Mouse (Mus musculus) forebrain, embryonic 16.5 days (tissue): ENCODE results near the gene Gm12216. TPM values are rescaled to one million over a fixed set of nuclear protein-coding genes. Genes with fewer than 3 reads are reported as not detected.

Experiments used
- ATAC-seq: fragments of 200-750 bp; cut with Nextera tagmentation; 2 replicates; pipeline ENCODE4 v1.8.0; 2017; ENCODE audit warnings: mild to moderate bottlenecking, moderate library complexity
- H3K27ac ChIP-seq: fragments of 300-500 bp; sonication (generic); 2 replicates; pipeline ENCODE4 v1.5.1; 2014; ENCODE audit warnings: low read length, control low read depth
- H3K27me3 ChIP-seq: fragments of 300-500 bp; sonication (generic); replicated peaks from 2 replicates; pipeline ENCODE4 v1.6.1; 2014; ENCODE audit warnings: low read length; ENCODE audit not compliant: control insufficient read depth, insufficient read depth
- H3K36me3 ChIP-seq: fragments of 300-500 bp; sonication (generic); 2 replicates; pipeline ENCODE4 v1.6.1; 2014; ENCODE audit not compliant: control insufficient read depth, insufficient read depth
- H3K4me1 ChIP-seq: fragments of 300-500 bp; sonication (generic); replicated peaks from 2 replicates; pipeline ENCODE4 v1.6.1; 2014; ENCODE audit warnings: low read length; ENCODE audit not compliant: control insufficient read depth, insufficient read depth
- H3K4me2 ChIP-seq: fragments of 300-500 bp; sonication (generic); 2 replicates; pipeline ENCODE4 v1.6.1; 2014; ENCODE audit warnings: mild to moderate bottlenecking, low read length, control low read depth
- H3K4me3 ChIP-seq: fragments of 300-500 bp; sonication (generic); replicated peaks from 2 replicates; pipeline ENCODE4 v1.5.1; 2014; ENCODE audit warnings: mild to moderate bottlenecking, low read length, control low read depth
- H3K9ac ChIP-seq: fragments of 300-500 bp; sonication (generic); replicated peaks from 2 replicates; pipeline ENCODE4 v1.6.1; 2014; ENCODE audit warnings: low read depth, low read length, control low read depth
- H3K9me3 ChIP-seq: fragments of 300-500 bp; sonication (generic); 2 replicates; pipeline ENCODE4 v1.6.1; 2016; ENCODE audit warnings: low read length; ENCODE audit not compliant: control insufficient read depth
- WGBS: fragments of 180-500 bp; shearing (Covaris S2); extraction: QIAGEN DNeasy Blood & Tissue Kit; methylation state at CpG from one replicate; pipeline ENCODE4 v1.1.7; 2014; 5-methylcytosine and 5-hydroxymethylcytosine counted together
- polyA plus RNA-seq: library from polyadenylated mRNA; unstranded; fragments of >200 nt; fragmentation: Nextera tagmentation; extraction: Ambion mirVana; gene quantifications from 2 replicates; pipeline ENCODE4 v1.2.1, GENCODE M21; 2015

Gene Gm12216
- polyA plus RNA-seq, 1 experiment from 2014 or later = 0.39 TPM

- no peak overlapping the region for H3K4me3 ChIP-seq
- H3K4me2 ChIP-seq = no peak overlapping the region
- no peaks in the 10 kb centered on the region for H3K4me1 ChIP-seq
- no peaks in the 10 kb centered on the region for H3K36me3 ChIP-seq
- no peak for ATAC-seq
- WGBS = 84% methylated on average over 2 of the region's 2 CpGs
- no peak overlapping the region for H3K27ac ChIP-seq
- no peak overlapping the region for H3K9ac ChIP-seq
- no peaks in the 10 kb centered on the region for H3K27me3 ChIP-seq
- H3K9me3 ChIP-seq = no peaks in the 10 kb centered on the region
Observed at GRCm38 (mm10) chr11:53779808-53780207, 79.2 kb downstream of the Gm12216 start.

GRCm38 (mm10) chr11:53778455-53778854, 80.6 kb downstream of the Gm12216 start:
- ATAC-seq = no peak
- Histone ChIP-seq H3K36me3 (no peaks in the 10 kb centered on the region), H3K9ac (no peak overlapping the region), H3K9me3 (no peaks in the 10 kb centered on the region), H3K27ac (no peak overlapping the region), H3K4me2 (no peak overlapping the region), H3K27me3 (no peaks in the 10 kb centered on the region), H3K4me3 (no peak overlapping the region), H3K4me1 (no peaks in the 10 kb centered on the region)
- WGBS = 87% methylated on average over 5 of the region's 5 CpGs

GRCm38 (mm10) chr11:53777736-53778135, 81.3 kb downstream of the Gm12216 start:
- Histone ChIP-seq H3K9ac (no peak overlapping the region), H3K9me3 (no peaks in the 10 kb centered on the region), H3K27me3 (no peaks in the 10 kb centered on the region), H3K27ac (no peak overlapping the region), H3K4me3 (no peak overlapping the region), H3K4me2 (no peak overlapping the region), H3K36me3 (no peaks in the 10 kb centered on the region), H3K4me1 (no peaks in the 10 kb centered on the region)
- no peak for ATAC-seq
- 80% methylated on average over 5 of the region's 5 CpGs for WGBS

- no peak overlapping the region for H3K9ac ChIP-seq
- H3K27me3 ChIP-seq = no peaks in the 10 kb centered on the region; the same call in 1 of the 2 replicates
- no peak for ATAC-seq
- H3K27ac ChIP-seq = no peak overlapping the region
- peaks cover 4% of the 10 kb centered on the region for H3K4me1 ChIP-seq
- H3K9me3 ChIP-seq = no peaks in the 10 kb centered on the region
- no peak overlapping the region for H3K4me3 ChIP-seq
- no peaks in the 10 kb centered on the region for H3K36me3 ChIP-seq
- H3K4me2 ChIP-seq = no peak overlapping the region
- WGBS = 89% methylated on average over 13 of the region's 13 CpGs
Observed at GRCm38 (mm10) chr11:53774659-53775255, 84.3 kb downstream of the Gm12216 start.

- peaks cover 7% of the 10 kb centered on the region; the same call in 1 of the 2 replicates for H3K27me3 ChIP-seq
- H3K9me3 ChIP-seq = no peaks in the 10 kb centered on the region
- H3K4me1 ChIP-seq = peaks cover 8% of the 10 kb centered on the region
- H3K36me3 ChIP-seq = no peaks in the 10 kb centered on the region
- no peak for ATAC-seq
- WGBS = 93% methylated on average over 16 of the region's 16 CpGs
- H3K27ac ChIP-seq = no peak overlapping the region
- H3K4me2 ChIP-seq = no peak overlapping the region
- no peak overlapping the region for H3K4me3 ChIP-seq
- H3K9ac ChIP-seq = no peak overlapping the region
Observed at GRCm38 (mm10) chr11:53773641-53774360, 85.3 kb downstream of the Gm12216 start.

- no peak within 1 kb of the TSS for H3K9ac ChIP-seq
- peaks cover 7% of the 10 kb centered on the region; the same call in 1 of the 2 replicates for H3K27me3 ChIP-seq
- no peak within 1 kb of the TSS for H3K4me3 ChIP-seq
- peaks cover 8% of the 10 kb centered on the region for H3K4me1 ChIP-seq
- ATAC-seq = no peak
- WGBS = 87% methylated on average over 5 of the region's 5 CpGs
- H3K36me3 ChIP-seq = no peaks in the 10 kb centered on the region
- no peak within 1 kb of the TSS for H3K4me2 ChIP-seq
- H3K9me3 ChIP-seq = no peaks in the 10 kb centered on the region
- no peak within 1 kb of the TSS for H3K27ac ChIP-seq
Observed at GRCm38 (mm10) chr11:53773087-53773486, 86.0 kb downstream of the Gm12216 start, which contains the start of gene Gm17334. Gene Gm17334 (minus strand): TSS chr11:53773187.

GRCm38 (mm10) chr11:53772536-53772935, 86.5 kb downstream of the Gm12216 start:
- no peak overlapping the region for H3K4me3 ChIP-seq
- WGBS = 82% methylated on average over 9 of the region's 9 CpGs
- no peaks in the 10 kb centered on the region for H3K36me3 ChIP-seq
- no peaks in the 10 kb centered on the region for H3K9me3 ChIP-seq
- H3K27me3 ChIP-seq = peaks cover 7% of the 10 kb centered on the region; the same call in 1 of the 2 replicates
- H3K9ac ChIP-seq = no peak overlapping the region
- no peak overlapping the region for H3K27ac ChIP-seq
- no peak overlapping the region for H3K4me2 ChIP-seq
- no peak for ATAC-seq
- peaks cover 8% of the 10 kb centered on the region for H3K4me1 ChIP-seq

- no peak overlapping the region for H3K4me3 ChIP-seq
- no peak overlapping the region for H3K27ac ChIP-seq
- H3K9ac ChIP-seq = no peak overlapping the region
- H3K9me3 ChIP-seq = no peaks in the 10 kb centered on the region
- no peak for ATAC-seq
- peaks cover 7% of the 10 kb centered on the region; the same call in 1 of the 2 replicates for H3K27me3 ChIP-seq
- H3K36me3 ChIP-seq = no peaks in the 10 kb centered on the region
- no peak overlapping the region for H3K4me2 ChIP-seq
- 84% methylated on average over 11 of the region's 11 CpGs for WGBS
- peaks cover 8% of the 10 kb centered on the region for H3K4me1 ChIP-seq
Observed at GRCm38 (mm10) chr11:53771001-53771744, 87.9 kb downstream of the Gm12216 start.

- peak overlapping the region; percentile 67 for H3K4me3 ChIP-seq
- no peaks in the 10 kb centered on the region for H3K9me3 ChIP-seq
- peaks cover 7% of the 10 kb centered on the region; the same call in 1 of the 2 replicates for H3K27me3 ChIP-seq
- ATAC-seq = peak; percentile 82
- H3K4me2 ChIP-seq = peak overlapping the region; percentile 96
- WGBS = under 1% methylated on average over 75 of the region's 75 CpGs
- no peak overlapping the region for H3K27ac ChIP-seq
- peak overlapping the region; percentile 60 for H3K9ac ChIP-seq
- no peaks in the 10 kb centered on the region for H3K36me3 ChIP-seq
- peaks cover 8% of the 10 kb centered on the region for H3K4me1 ChIP-seq
Observed at GRCm38 (mm10) chr11:53770125-53770791, 88.8 kb downstream of the Gm12216 start.
